Mouse (Mus musculus): ENCODE data around the gene Adgre5.

DNA sequence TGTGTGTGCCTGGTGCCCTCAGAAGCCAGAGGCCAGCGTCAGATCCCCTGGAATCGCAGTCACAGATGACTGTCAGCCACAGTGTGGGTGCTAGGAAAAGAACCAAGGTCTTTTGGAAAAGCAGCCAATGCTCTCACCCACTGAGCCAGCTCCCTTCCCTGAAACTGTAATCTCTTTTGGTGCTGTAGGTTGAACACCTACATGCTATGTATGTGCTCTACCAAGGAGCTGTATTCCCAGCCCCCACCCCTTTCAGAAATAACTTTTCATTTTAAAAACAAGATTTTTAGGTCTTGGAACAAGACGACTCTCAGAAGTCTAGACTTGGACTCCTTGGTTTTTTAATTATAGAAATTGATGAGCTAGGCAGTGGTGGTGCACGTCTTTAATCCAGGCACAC is 37.7 kb downstream of the Adgre5 start:
- TF ChIP-seq CTCF (IDR thresholded peaks at IDR 0.05; ENCODE audit: control insufficient read depth, insufficient read depth, low read length) (no peak), POLR2A (IDR thresholded peaks at IDR 0.05; ENCODE audit: borderline replicate concordance, control insufficient read depth, low read depth, low read length) (no peak)

All from bone marrow, adult 2 months (tissue).